Mouse (Mus musculus) brain, embryonic 18.5 days (tissue): ENCODE results near the gene Htr3b.

Source experiments
- DNase-seq: peaks from one replicate; pipeline ENCODE4 v3.0.0-alpha.2; 2012; ENCODE audit warnings: low read depth, low spot score

The Htr3b gene

DNA sequence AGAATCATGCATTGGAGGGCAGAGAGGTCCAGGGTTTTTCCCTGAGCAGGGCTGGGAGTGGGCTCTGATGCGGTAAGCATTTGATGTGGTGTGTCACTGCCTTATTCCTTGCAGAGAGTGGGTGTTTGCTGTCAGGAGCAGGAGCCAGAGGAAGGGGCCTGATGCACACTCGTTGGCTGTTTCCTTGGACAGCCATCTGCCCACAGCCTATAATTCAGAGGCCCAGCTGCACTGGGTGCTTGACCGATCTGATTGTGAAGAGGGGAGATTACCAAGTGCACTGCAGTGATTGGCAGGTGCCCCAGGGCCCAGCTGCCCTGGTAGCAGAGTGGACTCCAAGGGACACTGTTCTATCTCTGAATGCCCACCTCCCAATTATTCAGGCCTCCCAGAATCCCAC, 36.0 kb downstream of the Htr3b start:
- no peak for DNase-seq

GRCm38 (mm10) chr9:48916011-48916788, 48.6 kb downstream of the Htr3b start:
- DNase-seq: no peak

GRCm38 (mm10) chr9:48910885-48911537, 53.8 kb downstream of the Htr3b start, which contains the start of gene Htr3a:
Gene Htr3a, minus strand, starts transcription at chr9:48911099.
- DNase-seq: peak; percentile 43

GRCm38 (mm10) chr9:48904421-48904820, 60.4 kb downstream of the Htr3b start:
- no peak for DNase-seq

- no peak for DNase-seq
These were observed 61.0 kb downstream of the Htr3b start for GRCm38 (mm10) chr9:48903766-48904165.

DNA sequence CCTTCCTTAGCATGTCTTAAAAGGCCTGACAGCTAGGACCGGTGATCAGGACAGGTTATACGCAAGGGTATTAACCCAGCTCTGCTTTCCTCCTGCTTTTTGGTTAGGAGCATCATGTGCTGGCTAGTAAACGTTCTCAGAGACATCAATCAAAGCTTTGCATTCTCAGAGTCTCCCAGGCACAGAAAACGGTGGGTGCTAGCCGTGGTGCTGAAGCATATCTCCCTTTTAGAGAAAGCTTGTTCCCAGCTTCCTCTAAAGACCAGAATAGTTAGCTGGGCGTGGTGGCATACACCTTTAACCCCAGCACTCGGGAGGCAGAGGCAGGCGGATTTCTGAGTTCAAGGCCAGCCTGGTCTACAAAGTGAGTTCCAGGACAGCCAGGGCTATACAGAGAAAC, 66.2 kb downstream of the Htr3b start:
- DNase-seq: no peak

GRCm38 (mm10) chr9:48895819-48896536, 68.8 kb downstream of the Htr3b start:
- DNase-seq: peak; percentile 45

GRCm38 (mm10) chr9:48894755-48895154, 70.0 kb downstream of the Htr3b start:
- DNase-seq: no peak

- DNase-seq: peak; percentile 55
These were observed 70.8 kb downstream of the Htr3b start for GRCm38 (mm10) chr9:48893986-48894385.

DNA sequence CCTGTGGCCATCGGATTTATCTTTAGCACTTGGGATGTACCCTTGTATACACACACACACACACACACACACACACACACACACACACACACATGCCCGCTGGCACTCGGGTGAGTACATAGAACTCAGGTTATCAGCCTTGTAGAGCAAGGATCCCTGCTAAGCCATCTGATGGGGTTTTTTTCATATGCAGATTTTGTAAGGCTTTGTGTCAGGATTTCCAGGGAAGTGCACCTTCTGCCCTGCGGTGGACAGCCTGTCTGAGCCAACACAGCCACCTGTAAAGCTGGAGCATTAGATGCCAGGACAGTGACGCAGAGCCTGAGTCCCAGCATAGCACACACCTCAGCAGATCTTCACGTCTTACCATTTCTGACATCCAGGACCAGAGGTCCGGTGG, 75.7 kb downstream of the Htr3b start:
- DNase-seq: no peak
